Mouse (Mus musculus) forebrain, postnatal 0 days (tissue): ENCODE results near the gene Rybp. TPM values are rescaled to one million over a fixed set of nuclear protein-coding genes. Genes with fewer than 3 reads are reported as not detected.

Experiments
- ATAC-seq: fragments of 200-750 bp; cut with Nextera tagmentation; 2 replicates; pipeline ENCODE4 v1.8.0; 2017; ENCODE audit warnings: mild to moderate bottlenecking, moderate library complexity
- DNase-seq: peaks from one replicate; pipeline ENCODE4 v3.0.0-alpha.2; 2015
- H3K27ac ChIP-seq: fragments of 300-500 bp; sonication (generic); 2 replicates; pipeline ENCODE4 v1.5.1; 2014; ENCODE audit warnings: low read depth, mild to moderate bottlenecking, antibody characterized with exemption, low read length, moderate library complexity, mixed read lengths
- H3K27me3 ChIP-seq: fragments of 300-500 bp; sonication (generic); 2 replicates; pipeline ENCODE4 v1.6.1; 2014; ENCODE audit warnings: mild to moderate bottlenecking, low read length, mixed read lengths; ENCODE audit not compliant: insufficient read depth
- H3K36me3 ChIP-seq: fragments of 300-500 bp; sonication (generic); 2 replicates; pipeline ENCODE4 v1.6.1; 2014; ENCODE audit warnings: mild to moderate bottlenecking, moderate library complexity; ENCODE audit not compliant: insufficient read depth
- H3K4me1 ChIP-seq: fragments of 300-500 bp; sonication (generic); 2 replicates; pipeline ENCODE4 v1.6.1; 2014; ENCODE audit warnings: antibody characterized with exemption; ENCODE audit not compliant: insufficient read depth
- H3K4me2 ChIP-seq: fragments of 300-500 bp; sonication (generic); 2 replicates; pipeline ENCODE4 v1.6.1; 2014; ENCODE audit warnings: low read depth, mild to moderate bottlenecking, moderate library complexity
- H3K4me3 ChIP-seq: fragments of 300-500 bp; sonication (generic); 2 replicates; pipeline ENCODE4 v1.5.1; 2014; ENCODE audit warnings: low read depth, low read length, mixed read lengths
- H3K9ac ChIP-seq: fragments of 300-500 bp; sonication (generic); 2 replicates; pipeline ENCODE4 v1.6.1; 2014; ENCODE audit warnings: mild to moderate bottlenecking
- H3K9me3 ChIP-seq: fragments of 300-500 bp; sonication (generic); 2 replicates; pipeline ENCODE4 v1.6.1; 2016; ENCODE audit warnings: low read length
- CTCF ChIP-seq: sonication (generic); IDR thresholded peaks from 2 replicates; pipeline ENCODE4 v1.5.1; 2016; ENCODE audit warnings: antibody characterized with exemption, control low read depth, low read depth
- WGBS: fragments of 180-500 bp; shearing (Covaris S2); extraction: QIAGEN DNeasy Blood & Tissue Kit; methylation state at CpG from one replicate; pipeline ENCODE4 v1.1.7; 2014; 5-methylcytosine and 5-hydroxymethylcytosine counted together
- polyA plus RNA-seq: library from polyadenylated mRNA; unstranded; fragments of >200 nt; fragmentation: Nextera tagmentation; extraction: Ambion mirVana; gene quantifications from 2 replicates; pipeline ENCODE4 v1.2.1, GENCODE M21; 2015
- total RNA-seq: library from RNA; depleted of rRNA; stranded (reverse); fragments of >200 nt; gene quantifications from 2 replicates; pipeline ENCODE4 v1.2.3, GENCODE M21; 2014

Gene Rybp
- total and polyA plus RNA-seq, 2 experiments from 2014 or later, result 24.7 to 37.7 TPM

- no peak for ATAC-seq
- no peak overlapping the region for H3K4me3 ChIP-seq
- no peak for DNase-seq
- TF ChIP-seq CTCF, result no peak
- H3K27me3 ChIP-seq, result no peaks in the 10 kb centered on the region
- H3K27ac ChIP-seq, result no peak overlapping the region
- H3K4me2 ChIP-seq, result no peak overlapping the region
- H3K9me3 ChIP-seq, result no peaks in the 10 kb centered on the region
- peaks cover 7% of the 10 kb centered on the region for H3K4me1 ChIP-seq
- H3K36me3 ChIP-seq, result no peaks in the 10 kb centered on the region
- 48% methylated on average over 4 of the region's 4 CpGs for WGBS
- no peak overlapping the region for H3K9ac ChIP-seq
These were observed 1.4 kb upstream of the Rybp start for GRCm38 (mm10) chr6:100288730-100289035.

GRCm38 (mm10) chr6:100288016-100288729, 888 bp upstream of the Rybp start:
- no peaks in the 10 kb centered on the region for H3K36me3 ChIP-seq
- no peak for DNase-seq
- TF ChIP-seq CTCF, result no peak
- H3K4me1 ChIP-seq, result peaks cover 7% of the 10 kb centered on the region
- H3K4me2 ChIP-seq, result peak overlapping the region; percentile 78
- peak overlapping the region; percentile 96 for H3K27ac ChIP-seq
- 6% methylated on average over 23 of the region's 23 CpGs for WGBS
- no peak; the same call in 1 of the 2 replicates for ATAC-seq
- H3K9me3 ChIP-seq, result no peaks in the 10 kb centered on the region
- H3K27me3 ChIP-seq, result no peaks in the 10 kb centered on the region
- H3K4me3 ChIP-seq, result peak overlapping the region; percentile 69
- peak overlapping the region; percentile 64 for H3K9ac ChIP-seq

- TF ChIP-seq CTCF, result peak; percentile 11; the same call in 1 of the 2 replicates
- no peaks in the 10 kb centered on the region for H3K9me3 ChIP-seq
These were observed 532 bp downstream of the Rybp start for GRCm38 (mm10) chr6:100286573-100287333.

GRCm38 (mm10) chr6:100285985-100286572, 1.2 kb downstream of the Rybp start:
- Histone ChIP-seq H3K27ac (peak overlapping the region; percentile 96; the same call in 1 of the 2 replicates), H3K27me3 (no peaks in the 10 kb centered on the region), H3K4me3 (peak overlapping the region; percentile 69), H3K9me3 (no peaks in the 10 kb centered on the region), H3K4me2 (peak overlapping the region; percentile 78), H3K9ac (peak overlapping the region; percentile 84), H3K36me3 (no peaks in the 10 kb centered on the region), H3K4me1 (peaks cover 7% of the 10 kb centered on the region)
- DNase-seq, result peak; percentile 56
- ATAC-seq, result no peak
- no peak for TF ChIP-seq CTCF
- 1% methylated on average over 18 of the region's 18 CpGs for WGBS

More at GRCm38 (mm10) chr6:100286573-100287333, 532 bp downstream of the Rybp start:
- H3K4me3 ChIP-seq, result peak overlapping the region; percentile 69
- ATAC-seq (peak; percentile 77), DNase-seq (peak; percentile 68)
- peak overlapping the region; percentile 96 for H3K27ac ChIP-seq
- H3K4me2 ChIP-seq, result peak overlapping the region; percentile 78
- no peaks in the 10 kb centered on the region for H3K27me3 ChIP-seq
- WGBS, result under 1% methylated on average over 37 of the region's 117 CpGs
- peak overlapping the region; percentile 84 for H3K9ac ChIP-seq
- peaks cover 7% of the 10 kb centered on the region for H3K4me1 ChIP-seq
- no peaks in the 10 kb centered on the region for H3K36me3 ChIP-seq

GRCm38 (mm10) chr6:100278841-100279240, 8.4 kb downstream of the Rybp start:
- TF ChIP-seq CTCF, result no peak
- Histone ChIP-seq H3K27ac (no peak overlapping the region), H3K4me1 (peaks cover 11% of the 10 kb centered on the region; the same call in 1 of the 2 replicates), H3K36me3 (no peaks in the 10 kb centered on the region), H3K27me3 (no peaks in the 10 kb centered on the region), H3K4me2 (no peak overlapping the region), H3K9ac (no peak overlapping the region), H3K4me3 (no peak overlapping the region), H3K9me3 (no peaks in the 10 kb centered on the region)
- DNase-seq, result no peak
- 96% methylated on average over 1 of the region's 1 CpGs for WGBS
- no peak for ATAC-seq

GRCm38 (mm10) chr6:100276344-100276743, 10.9 kb downstream of the Rybp start:
- Histone ChIP-seq H3K9me3 (no peaks in the 10 kb centered on the region), H3K4me1 (peaks cover 11% of the 10 kb centered on the region; the same call in 1 of the 2 replicates), H3K4me3 (no peak overlapping the region), H3K36me3 (no peaks in the 10 kb centered on the region), H3K27ac (no peak overlapping the region), H3K9ac (no peak overlapping the region), H3K27me3 (no peaks in the 10 kb centered on the region), H3K4me2 (no peak overlapping the region)
- ATAC-seq (no peak), DNase-seq (no peak)
- TF ChIP-seq CTCF, result no peak
- WGBS, result 80% methylated on average over 3 of the region's 3 CpGs

GRCm38 (mm10) chr6:100275643-100276042, 11.6 kb downstream of the Rybp start:
- Histone ChIP-seq H3K9me3 (no peaks in the 10 kb centered on the region), H3K27me3 (no peaks in the 10 kb centered on the region), H3K36me3 (no peaks in the 10 kb centered on the region), H3K27ac (no peak overlapping the region), H3K9ac (no peak overlapping the region), H3K4me1 (peaks cover 11% of the 10 kb centered on the region; the same call in 1 of the 2 replicates), H3K4me2 (no peak overlapping the region), H3K4me3 (no peak overlapping the region)
- no peak for DNase-seq
- ATAC-seq, result no peak
- TF ChIP-seq CTCF, result no peak
